Mouse (Mus musculus): ENCODE data around the gene Olfr1396.

Olfr1396 gene

DNA sequence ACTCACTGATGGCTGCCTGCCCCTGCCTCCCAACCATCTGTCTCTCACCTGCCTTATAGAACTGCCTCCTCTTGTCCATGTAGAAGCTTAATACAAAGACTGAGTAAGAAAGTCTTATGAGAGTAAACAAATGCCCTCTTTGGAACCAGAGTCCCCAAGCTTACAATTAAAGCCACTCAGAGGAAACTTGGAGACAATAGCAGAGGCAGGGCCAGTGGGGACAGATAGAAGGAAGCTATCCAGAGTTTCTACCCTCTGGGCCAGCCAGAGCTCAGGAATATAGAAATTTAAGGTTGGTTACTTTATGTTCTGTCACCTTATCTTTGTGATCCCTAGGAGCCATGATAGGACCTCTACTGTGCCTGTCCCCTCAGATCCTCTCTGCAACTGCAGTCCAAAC lies at the start of gene Olfr1396:
TSS of gene Olfr1396 (minus strand) at position 101 of the 400 bp plus-strand sequence.
- no peak for DNase-seq (ENCODE audit: low read depth, low spot score)

- no peak for DNase-seq (ENCODE audit: low read depth, low spot score)
Measured at GRCm38 (mm10) chr11:49156821-49157814, 42.4 kb upstream of the Olfr1396 start.

DNA sequence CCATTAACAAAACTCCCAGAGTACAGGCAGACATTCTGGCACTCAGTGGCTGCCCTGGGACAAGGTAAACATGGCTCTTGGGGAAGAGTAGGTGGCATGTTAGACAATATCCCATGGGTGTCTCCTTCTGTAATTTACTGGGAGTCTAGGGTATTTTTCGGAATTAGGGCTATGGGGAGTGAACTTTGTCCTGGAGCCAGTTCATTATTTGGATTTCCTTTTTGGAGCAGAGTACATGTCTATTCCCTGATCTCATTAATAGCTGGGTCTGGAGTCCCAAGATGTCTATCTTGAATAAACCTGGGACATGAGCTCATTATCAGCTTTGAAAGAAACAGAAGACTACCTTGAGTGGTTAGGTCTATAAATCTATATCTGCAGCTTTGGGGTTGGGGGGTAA lies 39.4 kb upstream of the Olfr1396 start, which contains the start of gene Olfr1394:
TSS of gene Olfr1394 (plus strand) at position 301 of the 400 bp plus-strand sequence.
- DNase-seq (ENCODE audit: low read depth, low spot score): no peak

- DNase-seq (ENCODE audit: low read depth, low spot score): no peak
Measured at GRCm38 (mm10) chr11:49141974-49142373, 27.3 kb upstream of the Olfr1396 start, which contains the start of gene Olfr1395. Olfr1395 (plus strand) TSS chr11:49142274.

GRCm38 (mm10) chr11:49124169-49124568 lies 9.5 kb upstream of the Olfr1396 start:
- DNase-seq (ENCODE audit: low read depth, low spot score): no peak

GRCm38 (mm10) chr11:49119635-49120034 lies 5.0 kb upstream of the Olfr1396 start:
- DNase-seq (ENCODE audit: low read depth, low spot score): no peak

DNA sequence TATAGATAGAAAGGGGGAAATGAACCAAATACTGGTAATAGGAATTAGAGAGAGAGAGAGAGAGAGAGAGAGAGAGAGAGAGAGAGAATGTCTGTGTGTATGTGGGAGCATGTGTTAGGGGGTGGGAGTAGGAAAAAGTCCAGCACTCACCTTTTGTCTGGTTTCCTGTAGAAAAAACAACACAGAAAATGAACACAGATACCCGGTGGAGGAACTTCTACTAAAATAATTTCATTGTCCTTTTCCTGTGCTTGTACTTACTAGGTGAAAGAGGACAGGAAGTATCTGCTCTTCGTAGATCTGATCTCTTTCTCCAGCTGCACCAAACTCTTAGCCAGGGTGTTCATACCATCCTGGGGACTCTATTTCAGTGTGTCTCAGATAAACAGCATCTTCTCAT lies 516 bp downstream of the Olfr1396 start:
- no peak for DNase-seq (ENCODE audit: low read depth, low spot score)

GRCm38 (mm10) chr11:49112624-49113219 lies 2.0 kb downstream of the Olfr1396 start:
- no peak for DNase-seq (ENCODE audit: low read depth, low spot score)

- no peak for DNase-seq (ENCODE audit: low read depth, low spot score)
Measured at GRCm38 (mm10) chr11:49111000-49111399, 3.7 kb downstream of the Olfr1396 start.

DNA sequence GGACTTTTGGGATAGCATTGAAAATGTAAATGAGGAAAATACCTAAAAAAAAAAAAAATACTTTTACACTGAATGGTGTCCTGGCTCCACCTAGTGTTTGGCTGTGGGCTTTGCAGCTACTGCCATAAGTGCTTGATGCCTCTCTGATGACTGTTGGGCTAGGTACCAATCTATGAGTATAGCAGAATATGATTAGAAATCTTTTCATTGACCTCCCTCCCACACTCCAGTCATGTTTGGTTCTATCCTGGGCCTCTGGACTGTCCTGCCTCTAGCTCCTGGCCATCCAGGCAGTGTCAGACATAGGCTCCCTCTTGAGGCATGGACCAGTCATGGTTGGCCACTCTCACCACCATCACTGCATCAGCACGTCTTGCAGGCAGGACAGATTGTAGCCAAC lies 5.8 kb downstream of the Olfr1396 start:
- no peak for DNase-seq (ENCODE audit: low read depth, low spot score)

DNA sequence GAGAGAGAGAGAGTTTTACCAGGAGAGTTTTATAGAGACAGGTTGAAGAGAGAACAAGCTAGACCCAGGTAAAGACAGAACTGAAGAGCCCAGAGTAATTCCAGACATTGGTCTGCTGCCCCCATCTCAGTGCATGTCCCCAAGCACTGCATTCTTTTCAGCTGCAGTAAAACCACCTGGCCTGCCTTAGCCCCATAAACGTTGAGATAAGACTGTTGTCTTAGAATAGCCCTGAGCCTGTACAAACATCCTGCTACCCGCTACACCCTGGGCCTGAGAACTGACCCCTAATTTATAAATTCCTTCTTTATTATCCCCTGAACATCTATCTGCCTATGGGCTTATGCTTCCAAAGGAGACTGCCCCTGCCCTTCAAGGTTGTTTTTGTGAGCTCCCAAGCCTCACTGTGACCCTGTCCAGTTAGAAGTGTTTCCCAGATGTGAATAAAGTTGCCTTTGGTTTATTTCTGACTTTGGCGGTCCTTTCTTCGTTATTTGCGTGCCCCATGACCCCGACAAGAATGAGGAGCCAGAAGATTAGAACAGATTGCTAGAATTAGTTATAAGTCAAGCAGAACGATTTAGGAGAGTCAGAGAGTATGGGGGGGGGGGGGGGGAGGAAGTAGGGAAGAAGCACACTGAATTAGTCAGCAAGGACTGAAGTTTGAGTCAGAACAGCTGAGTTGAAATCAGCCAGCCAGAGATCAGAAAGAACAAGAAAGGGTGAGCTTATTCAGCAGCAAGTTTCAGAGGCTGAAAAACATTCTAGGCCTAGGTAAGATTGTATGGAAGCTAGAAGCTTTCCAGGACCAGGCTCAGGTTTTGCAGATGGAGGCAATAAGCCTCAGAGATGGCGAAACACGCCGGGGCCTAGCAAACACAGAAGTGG lies 6.8 kb downstream of the Olfr1396 start:
- DNase-seq (ENCODE audit: low read depth, low spot score): no peak

GRCm38 (mm10) chr11:49105752-49106151 lies 8.9 kb downstream of the Olfr1396 start:
- DNase-seq (ENCODE audit: low read depth, low spot score): no peak

DNA sequence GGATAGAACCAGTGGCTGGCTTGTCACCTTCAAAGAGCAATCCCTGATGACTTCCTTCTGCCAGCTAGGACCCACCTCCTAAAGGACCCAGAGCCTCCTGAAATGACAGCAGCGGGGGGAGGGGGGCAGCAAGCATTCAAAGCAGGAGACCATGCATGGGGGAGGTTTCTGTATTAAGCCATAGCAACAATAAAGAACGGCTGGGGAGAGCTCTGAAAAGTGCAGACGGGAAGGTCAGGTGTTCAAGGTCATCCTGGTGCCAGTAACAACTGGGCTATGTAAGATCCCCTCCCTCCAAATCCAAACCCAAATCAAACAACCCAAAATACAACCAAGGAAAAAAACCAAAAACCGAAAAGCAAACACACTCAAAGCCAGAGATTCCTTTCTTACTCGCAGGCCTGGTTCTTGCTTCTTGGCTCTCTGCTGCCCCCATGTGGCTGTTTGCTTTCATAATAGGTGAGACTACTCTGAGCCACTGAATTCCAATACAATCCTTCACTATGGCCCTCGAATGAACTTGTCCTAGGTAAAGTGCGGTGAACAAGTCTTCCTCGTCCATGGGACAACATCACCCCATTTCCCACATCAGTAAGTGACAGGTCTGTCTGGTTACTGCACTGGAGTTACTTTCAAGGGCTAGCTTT lies 11.5 kb downstream of the Olfr1396 start:
- DNase-seq (ENCODE audit: low read depth, low spot score): peak; percentile 65

DNA sequence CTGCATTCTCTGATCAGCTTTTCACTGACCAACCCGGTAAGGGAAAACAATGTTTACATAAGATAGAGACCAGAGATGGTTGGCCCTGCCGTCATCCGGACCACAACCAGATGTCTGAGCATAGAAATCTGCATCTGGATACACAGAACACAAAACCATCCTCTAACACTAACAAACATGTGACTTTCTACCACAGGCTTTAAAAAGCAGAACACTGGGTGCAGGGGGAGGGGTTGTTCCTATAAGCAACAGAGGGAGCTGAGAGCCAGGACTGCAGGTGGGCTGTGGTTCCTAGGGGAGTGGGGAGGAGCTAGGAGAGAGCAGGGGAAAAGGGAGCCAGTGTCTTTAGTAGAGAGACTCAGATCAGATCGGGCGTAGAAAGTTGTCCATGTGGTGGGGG lies 13.2 kb downstream of the Olfr1396 start:
- DNase-seq (ENCODE audit: low read depth, low spot score): no peak

DNA sequence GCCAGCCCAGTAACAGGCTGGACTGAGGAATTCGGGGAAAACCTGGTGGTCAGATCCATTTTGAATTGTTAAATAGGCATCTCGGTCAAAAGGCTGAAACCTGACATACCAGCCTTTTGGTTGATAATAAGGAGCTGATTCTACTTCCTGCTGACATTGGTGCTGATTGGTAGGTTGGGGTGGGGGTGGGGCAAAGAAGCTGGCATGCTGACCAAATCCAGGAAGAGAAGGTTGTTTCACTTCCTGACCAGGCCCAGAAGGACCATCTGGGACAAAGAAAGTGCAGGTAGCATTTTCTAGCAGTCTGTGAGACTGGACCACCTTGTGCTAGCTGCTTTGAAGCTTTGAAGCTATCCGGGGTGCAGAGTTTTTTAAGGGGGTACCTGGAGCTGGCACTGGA lies 14.3 kb downstream of the Olfr1396 start:
- DNase-seq (ENCODE audit: low read depth, low spot score): no peak

DNA sequence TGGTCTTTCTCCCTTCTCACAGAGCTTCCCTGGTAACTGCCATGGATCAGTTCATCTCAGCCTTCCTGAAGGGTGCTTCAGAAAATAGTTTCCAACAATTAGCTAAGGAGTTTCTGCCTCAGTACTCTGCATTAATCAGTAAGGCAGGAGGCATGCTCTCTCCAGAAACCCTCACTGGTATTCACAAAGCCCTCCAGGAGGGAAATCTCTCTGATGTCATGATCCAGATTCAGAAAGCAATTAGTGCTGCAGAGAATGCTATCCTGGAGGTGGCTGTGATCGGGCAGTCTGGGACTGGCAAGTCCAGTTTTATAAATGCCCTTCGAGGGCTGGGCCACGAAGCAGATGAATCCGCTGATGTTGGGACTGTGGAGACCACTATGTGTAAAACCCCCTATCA lies 19.3 kb downstream of the Olfr1396 start:
- no peak for DNase-seq (ENCODE audit: low read depth, low spot score)

- no peak for DNase-seq (ENCODE audit: low read depth, low spot score)
Measured at GRCm38 (mm10) chr11:49093861-49094660, 20.6 kb downstream of the Olfr1396 start.

DNA sequence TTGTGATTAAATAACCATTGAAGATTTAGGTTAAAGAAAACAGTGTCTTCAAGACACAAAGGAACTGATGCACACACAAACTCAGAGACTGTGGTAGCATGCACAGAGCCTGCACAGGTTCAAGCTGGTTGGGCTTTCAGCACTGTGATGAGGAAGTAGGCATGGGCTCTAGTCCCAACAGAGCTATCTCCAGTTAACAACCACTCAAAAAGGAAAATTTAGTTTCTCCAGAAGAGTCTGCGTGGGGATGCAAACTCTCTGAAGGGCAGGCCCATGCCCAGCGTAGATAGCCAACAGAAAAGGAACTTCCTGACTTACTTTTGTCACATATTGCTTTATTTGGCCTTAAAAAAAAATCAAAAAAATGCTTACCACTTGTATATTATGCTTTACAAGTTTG lies 21.9 kb downstream of the Olfr1396 start:
- no peak for DNase-seq (ENCODE audit: low read depth, low spot score)

DNA sequence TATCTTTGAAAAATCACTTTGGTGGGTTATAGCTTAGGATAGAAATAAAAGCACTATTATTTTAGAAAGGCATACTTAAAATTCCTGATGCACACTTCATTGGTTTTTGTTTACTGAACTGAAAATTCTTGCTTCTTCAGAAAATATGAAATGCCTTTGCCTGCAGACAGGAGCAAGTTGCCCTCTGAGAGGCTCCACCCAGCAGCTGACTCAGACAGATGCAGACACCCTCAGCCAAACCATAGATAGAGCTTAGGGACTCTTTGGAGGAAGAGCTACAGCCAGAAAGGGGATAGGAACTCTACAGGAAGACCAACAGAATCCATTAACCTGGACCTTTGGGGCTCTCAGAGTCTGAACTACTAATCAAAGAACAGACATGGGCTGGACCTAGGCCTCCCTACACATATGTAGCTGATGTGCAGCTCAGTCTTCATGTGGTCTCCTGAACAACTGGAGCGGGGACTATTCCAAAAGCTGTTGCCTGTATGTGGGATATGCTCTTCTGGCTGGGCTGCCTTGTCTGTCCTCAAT lies 22.6 kb downstream of the Olfr1396 start:
- DNase-seq (ENCODE audit: low read depth, low spot score): no peak

DNA sequence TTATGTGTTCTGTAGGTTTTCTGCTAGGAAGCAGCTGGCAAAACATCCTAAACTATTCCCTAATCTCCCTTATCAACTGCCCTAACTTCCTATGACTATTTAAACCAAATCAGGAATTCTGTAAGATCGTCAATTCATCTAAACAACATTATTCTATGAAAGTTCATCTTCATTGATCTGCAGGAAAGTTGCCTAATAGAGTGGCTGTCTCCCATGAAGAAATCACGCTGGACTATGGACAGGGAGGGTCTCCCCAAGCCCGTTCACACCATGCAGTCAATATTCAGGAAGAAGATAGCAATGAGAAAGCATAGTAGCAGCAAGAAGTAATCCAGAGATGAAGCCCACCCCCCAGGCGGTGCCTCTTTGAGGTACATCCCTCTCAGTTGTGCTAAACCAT lies 23.5 kb downstream of the Olfr1396 start:
- no peak for DNase-seq (ENCODE audit: low read depth, low spot score)
